Mouse (Mus musculus): ENCODE measurements around the gene Pik3r2. TPM values are rescaled to one million over a fixed set of nuclear protein-coding genes. Genes with fewer than 3 reads are reported as not detected.

Gene Pik3r2
- total and polyA plus RNA-seq, 2 experiments from 2014 or later, result 32.5 to 36.6 TPM

GRCm38 (mm10) chr8:70755661-70756475 lies 20.6 kb downstream of the Pik3r2 start:
- Histone ChIP-seq H3K9me3 (replicated peaks; ENCODE audit: control insufficient read depth, low read length) (no peaks in the 10 kb centered on the region), H3K4me3 (ENCODE audit: low read depth, low read length) (peak overlapping the region; percentile 71), H3K36me3 (replicated peaks; ENCODE audit: control insufficient read depth, insufficient read depth, low read length) (peaks cover 28% of the 10 kb centered on the region), H3K9ac (replicated peaks; ENCODE audit: low read depth, low read length) (peak overlapping the region; percentile 74; the same call in 1 of the 2 replicates), H3K27ac (ENCODE audit: low read depth) (no peak overlapping the region), H3K4me2 (ENCODE audit: low read depth, low read length) (peak overlapping the region; percentile 92), H3K4me1 (ENCODE audit: control insufficient read depth, insufficient read depth) (peaks cover 28% of the 10 kb centered on the region), H3K27me3 (ENCODE audit: control insufficient read depth, insufficient read depth, low read length) (no peaks in the 10 kb centered on the region)
- 80% methylated on average over 24 of the region's 24 CpGs for WGBS
- DNase-seq (ENCODE audit: low spot score) (no peak), ATAC-seq (ENCODE audit: insufficient read depth, low read depth) (no peak)
- TF ChIP-seq CTCF (IDR thresholded peaks at IDR 0.05; ENCODE audit: low read depth), result no peak
- TF ChIP-seq EP300 (IDR thresholded peaks at IDR 0.05; ENCODE audit: low read depth), result no peak

GRCm38 (mm10) chr8:70754871-70755660 lies 21.4 kb downstream of the Pik3r2 start:
- no peaks in the 10 kb centered on the region for H3K27me3 ChIP-seq (ENCODE audit: control insufficient read depth, insufficient read depth, low read length)
- ATAC-seq (ENCODE audit: insufficient read depth, low read depth) (peak; percentile 22), DNase-seq (ENCODE audit: low spot score) (no peak)
- H3K4me3 ChIP-seq (ENCODE audit: low read depth, low read length), result peak overlapping the region; percentile 71
- H3K36me3 ChIP-seq (replicated peaks; ENCODE audit: control insufficient read depth, insufficient read depth, low read length), result peaks cover 28% of the 10 kb centered on the region
- peaks cover 22% of the 10 kb centered on the region for H3K4me1 ChIP-seq (ENCODE audit: control insufficient read depth, insufficient read depth)
- peak overlapping the region; percentile 73 for H3K27ac ChIP-seq (ENCODE audit: low read depth)
- TF ChIP-seq EP300 (IDR thresholded peaks at IDR 0.05; ENCODE audit: low read depth), result no peak
- no peak for TF ChIP-seq CTCF (IDR thresholded peaks at IDR 0.05; ENCODE audit: low read depth)
- no peaks in the 10 kb centered on the region for H3K9me3 ChIP-seq (replicated peaks; ENCODE audit: control insufficient read depth, low read length)
- peak overlapping the region; percentile 92 for H3K4me2 ChIP-seq (ENCODE audit: low read depth, low read length)
- WGBS, result 10% methylated on average over 50 of the region's 50 CpGs
- H3K9ac ChIP-seq (replicated peaks; ENCODE audit: low read depth, low read length), result peak overlapping the region; percentile 74

DNA sequence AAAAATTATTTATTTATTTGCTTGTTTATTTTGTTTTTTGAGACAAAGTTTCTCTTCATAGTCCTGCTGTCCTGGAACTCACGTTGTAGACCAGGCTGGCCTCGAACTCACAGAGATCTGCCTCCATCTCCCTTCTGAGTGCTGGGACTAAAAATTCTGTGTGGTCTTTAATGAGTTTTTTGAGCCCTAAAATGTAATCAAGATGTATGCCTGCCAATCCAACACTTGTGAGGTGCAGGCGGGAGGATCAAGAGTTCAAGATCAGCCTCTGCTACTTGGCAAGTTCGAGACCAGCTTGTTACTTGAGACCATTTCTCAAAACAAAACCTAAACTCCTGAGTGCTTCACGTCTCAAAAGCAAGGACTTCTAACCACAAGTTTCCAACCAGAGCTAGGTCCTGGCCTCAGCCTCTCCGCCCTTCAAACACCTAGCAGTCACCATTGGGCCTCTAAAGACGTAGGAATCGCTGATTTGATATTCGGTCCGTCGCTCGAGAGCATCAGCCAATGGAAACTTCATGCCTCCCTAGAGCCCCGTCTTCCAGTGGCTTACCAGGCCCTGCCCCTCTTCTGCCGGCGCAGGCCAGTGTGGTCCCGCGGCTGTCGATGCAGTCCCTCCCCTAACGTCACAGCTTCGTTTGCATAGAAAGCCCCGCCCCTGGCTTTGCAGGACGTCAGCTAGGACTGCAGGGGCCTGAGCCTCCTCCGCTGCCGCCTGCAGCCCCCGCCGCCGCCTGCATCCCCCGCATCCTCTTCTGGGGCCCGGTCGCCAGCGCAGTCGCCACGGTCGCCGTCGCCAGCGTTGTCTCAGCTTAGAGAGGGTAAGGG lies 22.3 kb downstream of the Pik3r2 start, which contains the start of gene Rab3a:
Gene Rab3a, plus strand, starts transcription at position 637 of the 828 bp plus-strand sequence.
- Histone ChIP-seq H3K9me3 (replicated peaks; ENCODE audit: control insufficient read depth, low read length) (no peaks in the 10 kb centered on the region), H3K4me3 (ENCODE audit: low read depth, low read length) (peak within 1 kb of the TSS; percentile 71), H3K4me1 (ENCODE audit: control insufficient read depth, insufficient read depth) (peaks cover 17% of the 10 kb centered on the region), H3K27ac (ENCODE audit: low read depth) (peak within 1 kb of the TSS; percentile 95), H3K4me2 (ENCODE audit: low read depth, low read length) (peak within 1 kb of the TSS; percentile 92), H3K9ac (replicated peaks; ENCODE audit: low read depth, low read length) (peak within 1 kb of the TSS; percentile 74), H3K36me3 (replicated peaks; ENCODE audit: control insufficient read depth, insufficient read depth, low read length) (peaks cover 28% of the 10 kb centered on the region), H3K27me3 (ENCODE audit: control insufficient read depth, insufficient read depth, low read length) (0 out of 2 replicates have a peak, but pooled peaks cover 6% of the 10 kb centered on the region)
- WGBS, result 8% methylated on average over 37 of the region's 37 CpGs
- ATAC-seq (ENCODE audit: insufficient read depth, low read depth) (peak; percentile 95), DNase-seq (ENCODE audit: low spot score) (peak; percentile 99)
- TF ChIP-seq CTCF (IDR thresholded peaks at IDR 0.05; ENCODE audit: low read depth) (no peak), EP300 (IDR thresholded peaks at IDR 0.05; ENCODE audit: low read depth) (no peak)

DNA sequence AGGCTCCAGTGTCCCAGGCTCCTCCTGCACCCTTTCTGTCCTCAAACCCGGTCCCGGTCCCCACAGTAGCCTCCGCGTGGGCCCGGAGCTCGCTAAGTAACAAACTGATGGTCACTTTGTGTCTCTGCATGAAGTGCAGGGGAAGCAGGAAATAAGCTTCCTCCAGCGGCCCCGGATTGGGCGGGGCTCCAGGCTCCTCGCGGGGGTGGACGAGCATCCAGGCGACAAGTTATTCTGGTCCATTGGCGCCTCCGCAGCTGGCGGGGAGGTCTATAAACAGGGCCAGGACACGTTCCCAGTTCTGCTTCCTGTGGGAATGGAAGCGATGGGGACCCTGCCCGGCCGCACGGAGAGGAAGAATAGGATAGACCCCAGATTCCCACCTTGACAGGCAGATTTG lies 23.4 kb downstream of the Pik3r2 start:
- Histone ChIP-seq H3K36me3 (replicated peaks; ENCODE audit: control insufficient read depth, insufficient read depth, low read length) (peaks cover 22% of the 10 kb centered on the region), H3K27ac (ENCODE audit: low read depth) (peak overlapping the region; percentile 95), H3K27me3 (ENCODE audit: control insufficient read depth, insufficient read depth, low read length) (peaks cover 16% of the 10 kb centered on the region; the same call in 1 of the 2 replicates), H3K9ac (replicated peaks; ENCODE audit: low read depth, low read length) (peak overlapping the region; percentile 46), H3K4me2 (ENCODE audit: low read depth, low read length) (peak overlapping the region; percentile 45), H3K9me3 (replicated peaks; ENCODE audit: control insufficient read depth, low read length) (no peaks in the 10 kb centered on the region), H3K4me1 (ENCODE audit: control insufficient read depth, insufficient read depth) (peaks cover 17% of the 10 kb centered on the region), H3K4me3 (ENCODE audit: low read depth, low read length) (peak overlapping the region; percentile 13; the same call in 1 of the 2 replicates)
- TF ChIP-seq CTCF (IDR thresholded peaks at IDR 0.05; ENCODE audit: low read depth) (no peak), EP300 (IDR thresholded peaks at IDR 0.05; ENCODE audit: low read depth) (peak; percentile 41; the same call in 1 of the 2 replicates)
- peak; percentile 75 for DNase-seq (ENCODE audit: low spot score)
- peak; percentile 25 for ATAC-seq (ENCODE audit: insufficient read depth, low read depth)
- WGBS, result 11% methylated on average over 21 of the region's 21 CpGs

All from heart, postnatal 0 days (tissue).